Mouse (Mus musculus): ENCODE measurements around the gene Cyp1a1.

DNA sequence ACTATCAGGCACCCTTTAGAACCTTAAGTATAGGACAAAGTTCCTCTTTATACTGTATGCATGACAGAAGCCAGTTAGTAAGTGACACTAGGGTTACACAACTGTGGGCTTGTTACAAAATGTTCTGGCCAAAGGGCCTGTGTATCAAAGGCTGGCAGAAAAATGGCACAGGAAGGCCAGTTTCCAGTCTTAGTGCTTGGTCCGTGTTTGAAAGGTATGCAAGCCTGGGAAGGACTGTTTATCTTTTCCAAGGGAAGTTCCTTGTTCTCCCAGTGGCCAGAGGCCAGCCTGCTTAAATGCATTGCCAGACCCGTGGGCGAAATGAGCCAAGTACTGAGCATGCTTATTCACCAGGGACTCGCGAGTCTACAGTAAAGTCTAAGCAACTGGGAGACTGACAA lies 35.6 kb downstream of the Cyp1a1 start:
- TF ChIP-seq CTCF (IDR thresholded peaks at IDR 0.05; ENCODE audit: low read depth, low read length): no peak
- no peak for TF ChIP-seq EP300 (IDR thresholded peaks at IDR 0.05; ENCODE audit: insufficient read depth, low read depth, low read length)
